Mouse (Mus musculus): ENCODE results near the gene Dnajb7. TPM values are rescaled to one million over a fixed set of nuclear protein-coding genes. Genes with fewer than 3 reads are reported as not detected.
"Not testable (repeated sequence)": the region's sequence is repeated elsewhere in the genome, so short reads cannot be mapped to it uniquely, and the experiment has no call there.

Gene Dnajb7
- polyA plus RNA-seq, 1 experiment from 2014 or later: 0.74 TPM

GRCm38 (mm10) chr15:81418065-81418464 is 10.0 kb upstream of the Dnajb7 start:
- H3K9ac ChIP-seq (ENCODE audit: low read length): no peak overlapping the region
- peaks cover 2% of the 10 kb centered on the region; the same call in 1 of the 2 replicates for H3K4me1 ChIP-seq (ENCODE audit: control insufficient read depth, insufficient read depth, low read length)
- no peak overlapping the region for H3K27ac ChIP-seq (ENCODE audit: low read depth, low read length)
- no peak for DNase-seq (ENCODE audit: low spot score, missing footprints)
- H3K4me2 ChIP-seq: no peak overlapping the region
- no peaks in the 10 kb centered on the region for H3K9me3 ChIP-seq (ENCODE audit: control insufficient read depth, low read length)
- no peaks in the 10 kb centered on the region for H3K27me3 ChIP-seq (ENCODE audit: control insufficient read depth, insufficient read depth, low read length)
- ATAC-seq (ENCODE audit: low FRiP score): no peak
- whole genome bisulfite sequencing: 88% methylated on average over 4 of the region's 4 CpGs
- no peak overlapping the region for H3K4me3 ChIP-seq (ENCODE audit: low read depth, low read length)
- H3K36me3 ChIP-seq (ENCODE audit: control insufficient read depth, insufficient read depth, low read length): no peaks in the 10 kb centered on the region

DNA sequence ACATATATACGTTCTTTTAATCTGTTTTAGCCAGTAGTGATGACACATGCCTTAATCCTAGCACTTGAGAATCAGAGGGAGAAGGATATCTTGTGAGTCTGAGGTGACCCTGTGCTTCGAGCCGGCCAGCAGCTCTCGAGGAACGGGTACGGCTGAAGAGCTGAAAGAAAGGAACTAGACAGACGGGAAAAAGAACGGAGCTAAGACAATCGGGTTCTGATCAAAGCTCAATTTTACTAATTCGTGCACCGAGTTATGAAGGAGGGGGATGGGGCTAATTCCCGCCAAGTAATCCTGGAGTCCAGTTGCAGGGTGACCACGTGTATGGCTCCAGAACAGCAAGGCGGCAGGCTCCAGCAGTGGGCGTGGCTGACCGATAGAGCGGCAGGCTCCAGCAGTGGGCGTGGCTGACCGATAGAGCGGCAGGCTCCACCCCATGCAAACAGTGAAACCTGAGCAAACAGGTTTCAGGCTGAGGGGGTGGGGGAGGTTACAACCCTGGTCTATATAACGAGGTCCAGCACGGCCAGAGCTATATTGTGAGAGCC is 8.7 kb upstream of the Dnajb7 start:
- not testable (repeated sequence) for H3K9me3 ChIP-seq (ENCODE audit: control insufficient read depth, low read length); H3K27me3 ChIP-seq (ENCODE audit: control insufficient read depth, insufficient read depth, low read length); H3K36me3 ChIP-seq (ENCODE audit: control insufficient read depth, insufficient read depth, low read length); H3K4me1 ChIP-seq (ENCODE audit: control insufficient read depth, insufficient read depth, low read length); H3K27ac ChIP-seq (ENCODE audit: low read depth, low read length); H3K4me3 ChIP-seq (ENCODE audit: low read depth, low read length)
- 9% methylated on average over 22 of the region's 22 CpGs for WGBS
- DNase-seq (ENCODE audit: low spot score, missing footprints) (peak; percentile 91), ATAC-seq (ENCODE audit: low FRiP score) (peak; percentile 44; the same call in 1 of the 2 replicates)
- peak overlapping the region; percentile 49 for H3K9ac ChIP-seq (ENCODE audit: low read length)
- peak overlapping the region; percentile 33 for H3K4me2 ChIP-seq

GRCm38 (mm10) chr15:81405008-81405407 is 3.1 kb downstream of the Dnajb7 start:
- no peak for DNase-seq (ENCODE audit: low spot score, missing footprints)
- Histone ChIP-seq H3K4me2 (no peak overlapping the region), H3K4me3 (ENCODE audit: low read depth, low read length) (no peak overlapping the region), H3K27ac (ENCODE audit: low read depth, low read length) (no peak overlapping the region), H3K9me3 (ENCODE audit: control insufficient read depth, low read length) (no peaks in the 10 kb centered on the region), H3K27me3 (ENCODE audit: control insufficient read depth, insufficient read depth, low read length) (no peaks in the 10 kb centered on the region), H3K9ac (ENCODE audit: low read length) (no peak overlapping the region), H3K36me3 (ENCODE audit: control insufficient read depth, insufficient read depth, low read length) (no peaks in the 10 kb centered on the region), H3K4me1 (ENCODE audit: control insufficient read depth, insufficient read depth, low read length) (peaks cover 5% of the 10 kb centered on the region; the same call in 1 of the 2 replicates)
- no peak for ATAC-seq (ENCODE audit: low FRiP score)
- WGBS: 82% methylated on average over 3 of the region's 3 CpGs

DNA sequence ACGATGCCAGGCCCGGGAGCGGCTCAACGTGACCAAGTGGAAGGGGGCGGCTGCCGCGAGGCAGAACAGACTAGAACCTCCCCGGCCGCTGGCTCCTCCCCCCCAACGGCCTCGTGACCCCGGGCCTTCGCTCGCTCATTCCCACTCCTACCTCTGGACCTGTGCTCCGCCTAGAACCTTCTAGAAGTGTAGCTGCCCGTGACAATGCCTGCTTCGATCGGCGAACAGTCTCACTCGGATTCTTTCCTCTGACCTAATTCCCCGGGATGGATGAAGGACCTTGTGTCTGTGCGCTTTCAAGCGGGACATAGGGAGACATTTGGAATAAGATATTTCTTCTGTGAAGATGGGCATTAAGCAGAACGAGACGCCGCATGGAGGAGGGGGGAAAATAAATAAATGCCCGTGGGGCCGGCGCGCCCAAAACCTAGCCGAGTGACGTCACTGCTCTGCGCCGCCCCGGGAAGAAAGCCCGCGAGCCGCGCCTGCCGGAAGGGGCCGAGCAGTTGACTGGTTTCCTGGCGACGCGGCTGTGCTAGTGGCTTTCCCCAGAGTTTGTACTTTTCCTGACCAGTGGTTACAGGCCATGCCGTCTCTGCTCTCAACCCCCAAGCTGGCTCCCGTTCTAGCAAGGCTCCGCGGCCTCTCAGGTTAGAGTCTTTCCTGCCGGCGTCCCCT is 8.3 kb downstream of the Dnajb7 start, which contains the start of the genes St13 and Xpnpep3:
Gene St13, minus strand, starts transcription at position 440 of the 678 bp plus-strand sequence.
Gene Xpnpep3, plus strand, starts transcription at position 501 of the 678 bp plus-strand sequence.
- Histone ChIP-seq H3K27me3 (ENCODE audit: control insufficient read depth, insufficient read depth, low read length) (no peaks in the 10 kb centered on the region), H3K4me3 (ENCODE audit: low read depth, low read length) (peak within 1 kb of the TSS; percentile 66), H3K36me3 (ENCODE audit: control insufficient read depth, insufficient read depth, low read length) (no peaks in the 10 kb centered on the region), H3K27ac (ENCODE audit: low read depth, low read length) (peak within 1 kb of the TSS; percentile 88), H3K9ac (ENCODE audit: low read length) (peak within 1 kb of the TSS; percentile 83), H3K9me3 (ENCODE audit: control insufficient read depth, low read length) (no peaks in the 10 kb centered on the region), H3K4me1 (ENCODE audit: control insufficient read depth, insufficient read depth, low read length) (peaks cover 13% of the 10 kb centered on the region), H3K4me2 (peak within 1 kb of the TSS; percentile 73)
- ATAC-seq (ENCODE audit: low FRiP score) (peak; percentile 98), DNase-seq (ENCODE audit: low spot score, missing footprints) (peak; percentile 99)
- under 1% methylated on average over 50 of the region's 50 CpGs for WGBS

DNA sequence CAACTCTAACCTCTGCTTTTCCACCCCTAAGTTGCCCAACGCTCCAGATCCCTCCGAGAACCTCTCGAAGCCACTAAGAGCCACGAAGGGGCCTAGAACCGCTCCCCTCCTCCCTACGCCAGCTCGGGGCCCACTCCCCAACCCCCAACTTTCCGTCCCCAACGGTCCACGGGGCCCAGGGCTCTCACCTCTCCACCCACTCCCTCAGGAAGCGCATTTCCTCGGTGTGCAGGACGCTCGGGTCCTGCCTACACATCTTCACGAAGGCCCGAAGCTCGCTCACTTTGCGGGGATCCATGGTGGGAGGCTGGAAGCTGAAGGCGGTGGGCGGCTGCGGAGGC is 8.8 kb downstream of the Dnajb7 start:
- H3K9ac ChIP-seq (ENCODE audit: low read length): peak overlapping the region; percentile 83
- H3K4me3 ChIP-seq (ENCODE audit: low read depth, low read length): peak overlapping the region; percentile 66
- H3K27me3 ChIP-seq (ENCODE audit: control insufficient read depth, insufficient read depth, low read length): no peaks in the 10 kb centered on the region
- H3K9me3 ChIP-seq (ENCODE audit: control insufficient read depth, low read length): no peaks in the 10 kb centered on the region
- peaks cover 13% of the 10 kb centered on the region for H3K4me1 ChIP-seq (ENCODE audit: control insufficient read depth, insufficient read depth, low read length)
- ATAC-seq (ENCODE audit: low FRiP score) (peak; percentile 80; the same call in 1 of the 2 replicates), DNase-seq (ENCODE audit: low spot score, missing footprints) (no peak)
- H3K36me3 ChIP-seq (ENCODE audit: control insufficient read depth, insufficient read depth, low read length): no peaks in the 10 kb centered on the region
- peak overlapping the region; percentile 88 for H3K27ac ChIP-seq (ENCODE audit: low read depth, low read length)
- 0% methylated on average over 21 of the region's 21 CpGs for WGBS
- H3K4me2 ChIP-seq: peak overlapping the region; percentile 73

DNA sequence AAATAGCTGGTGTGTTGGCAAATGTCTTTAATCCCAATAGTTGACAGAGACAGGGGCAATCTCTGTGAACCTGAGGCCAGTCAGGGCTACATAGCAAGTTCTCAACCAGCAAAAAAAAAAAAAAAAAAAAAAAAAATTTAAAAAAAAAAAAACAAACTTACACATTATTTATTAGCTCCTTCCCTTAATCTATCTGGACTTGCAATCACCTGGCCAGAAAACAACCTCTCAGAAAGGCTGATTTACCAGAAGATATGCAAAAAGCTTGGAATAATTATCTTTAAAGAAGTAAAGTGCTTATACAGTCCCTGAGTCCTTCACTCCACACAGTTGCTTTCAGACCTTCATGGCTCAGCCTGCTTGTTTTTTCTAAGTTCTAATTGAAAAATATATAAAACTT is 9.9 kb downstream of the Dnajb7 start:
- Histone ChIP-seq H3K4me2 (peak overlapping the region; percentile 73), H3K9ac (ENCODE audit: low read length) (peak overlapping the region; percentile 47), H3K27ac (ENCODE audit: low read depth, low read length) (no peak overlapping the region), H3K4me1 (ENCODE audit: control insufficient read depth, insufficient read depth, low read length) (peaks cover 13% of the 10 kb centered on the region), H3K4me3 (ENCODE audit: low read depth, low read length) (peak overlapping the region; percentile 66), H3K36me3 (ENCODE audit: control insufficient read depth, insufficient read depth, low read length) (no peaks in the 10 kb centered on the region), H3K9me3 (ENCODE audit: control insufficient read depth, low read length) (no peaks in the 10 kb centered on the region), H3K27me3 (ENCODE audit: control insufficient read depth, insufficient read depth, low read length) (no peaks in the 10 kb centered on the region)
- no peak for ATAC-seq (ENCODE audit: low FRiP score)
- no peak for DNase-seq (ENCODE audit: low spot score, missing footprints)

GRCm38 (mm10) chr15:81394211-81394915 is 13.7 kb downstream of the Dnajb7 start:
- ATAC-seq (ENCODE audit: low FRiP score): no peak
- no peaks in the 10 kb centered on the region for H3K27me3 ChIP-seq (ENCODE audit: control insufficient read depth, insufficient read depth, low read length)
- H3K4me2 ChIP-seq: no peak overlapping the region
- 93% methylated on average over 8 of the region's 8 CpGs for WGBS
- no peak overlapping the region for H3K27ac ChIP-seq (ENCODE audit: low read depth, low read length)
- peaks cover 2% of the 10 kb centered on the region; the same call in 1 of the 2 replicates for H3K36me3 ChIP-seq (ENCODE audit: control insufficient read depth, insufficient read depth, low read length)
- peaks cover 8% of the 10 kb centered on the region for H3K4me1 ChIP-seq (ENCODE audit: control insufficient read depth, insufficient read depth, low read length)
- H3K9me3 ChIP-seq (ENCODE audit: control insufficient read depth, low read length): no peaks in the 10 kb centered on the region
- no peak overlapping the region for H3K9ac ChIP-seq (ENCODE audit: low read length)
- no peak for DNase-seq (ENCODE audit: low spot score, missing footprints)
- no peak overlapping the region for H3K4me3 ChIP-seq (ENCODE audit: low read depth, low read length)

DNA sequence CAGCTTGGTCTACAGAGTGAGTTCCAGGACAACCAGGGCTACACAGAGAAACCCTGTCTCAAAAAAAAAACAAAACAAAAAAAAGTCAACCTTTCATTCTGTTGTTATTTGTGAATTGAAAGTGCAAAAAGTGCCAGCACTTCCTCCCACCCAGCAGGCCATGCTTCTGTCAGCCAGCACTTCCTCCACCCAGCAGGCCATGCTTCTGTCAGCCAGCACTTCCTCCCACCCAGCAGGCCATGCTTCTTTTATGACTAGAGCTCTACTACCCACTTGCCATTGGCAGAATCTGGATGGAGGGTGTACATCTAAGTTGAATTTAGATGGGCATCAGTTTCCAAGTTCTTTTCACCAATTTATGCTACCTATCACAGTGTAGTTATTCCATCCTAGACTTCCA is 15.1 kb downstream of the Dnajb7 start:
- no peak overlapping the region for H3K4me2 ChIP-seq
- H3K4me3 ChIP-seq (ENCODE audit: low read depth, low read length): no peak overlapping the region
- H3K27ac ChIP-seq (ENCODE audit: low read depth, low read length): no peak overlapping the region
- no peaks in the 10 kb centered on the region for H3K27me3 ChIP-seq (ENCODE audit: control insufficient read depth, insufficient read depth, low read length)
- ATAC-seq (ENCODE audit: low FRiP score): no peak
- no peaks in the 10 kb centered on the region for H3K9me3 ChIP-seq (ENCODE audit: control insufficient read depth, low read length)
- H3K9ac ChIP-seq (ENCODE audit: low read length): no peak overlapping the region
- H3K36me3 ChIP-seq (ENCODE audit: control insufficient read depth, insufficient read depth, low read length): peaks cover 7% of the 10 kb centered on the region; the same call in 1 of the 2 replicates
- peaks cover 1% of the 10 kb centered on the region for H3K4me1 ChIP-seq (ENCODE audit: control insufficient read depth, insufficient read depth, low read length)
- no peak for DNase-seq (ENCODE audit: low spot score, missing footprints)

- H3K27me3 ChIP-seq (ENCODE audit: control insufficient read depth, insufficient read depth, low read length): no peaks in the 10 kb centered on the region
- H3K4me3 ChIP-seq (ENCODE audit: low read depth, low read length): no peak overlapping the region
- no peaks in the 10 kb centered on the region for H3K4me1 ChIP-seq (ENCODE audit: control insufficient read depth, insufficient read depth, low read length)
- H3K9me3 ChIP-seq (ENCODE audit: control insufficient read depth, low read length): no peaks in the 10 kb centered on the region
- WGBS: 98% methylated on average over 5 of the region's 5 CpGs
- peaks cover 27% of the 10 kb centered on the region for H3K36me3 ChIP-seq (ENCODE audit: control insufficient read depth, insufficient read depth, low read length)
- DNase-seq (ENCODE audit: low spot score, missing footprints): no peak
- no peak overlapping the region for H3K27ac ChIP-seq (ENCODE audit: low read depth, low read length)
- no peak overlapping the region for H3K9ac ChIP-seq (ENCODE audit: low read length)
- no peak overlapping the region for H3K4me2 ChIP-seq
- no peak for ATAC-seq (ENCODE audit: low FRiP score)
Measured at GRCm38 (mm10) chr15:81386327-81386726, 21.8 kb downstream of the Dnajb7 start.
